Mouse (Mus musculus): ENCODE measurements around the gene Asxl2. TPM values are rescaled to one million over a fixed set of nuclear protein-coding genes. Genes with fewer than 3 reads are reported as not detected.

Asxl2 gene
- polyA plus RNA-seq, 1 experiment from 2014 or later: 13.4 TPM

DNA sequence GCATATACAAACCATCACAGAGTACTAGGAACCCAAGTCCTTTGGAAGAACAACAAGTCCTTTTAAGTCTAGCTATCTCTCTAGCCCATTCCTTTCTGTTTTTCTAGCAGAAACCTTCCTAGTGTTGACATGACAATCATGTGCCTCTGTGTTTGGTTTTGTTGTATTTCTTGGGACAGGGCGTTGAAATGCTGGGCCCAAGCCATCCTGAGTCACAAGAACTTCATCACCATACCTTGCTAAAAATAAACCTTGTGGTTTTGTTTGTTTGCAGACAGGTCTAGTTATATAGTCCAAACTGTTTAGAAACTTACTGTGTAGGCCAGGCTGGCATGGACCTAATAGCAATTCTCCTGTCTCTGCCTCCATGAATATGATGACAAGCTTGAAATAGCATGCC is 3.9 kb upstream of the Asxl2 start:
- ATAC-seq (ENCODE audit: low read depth): no peak
- no peaks in the 10 kb centered on the region for H3K27me3 ChIP-seq (replicated peaks; ENCODE audit: control insufficient read depth, insufficient read depth, low read length)
- no peak overlapping the region for H3K4me3 ChIP-seq (ENCODE audit: low read depth, low read length)
- peaks cover 6% of the 10 kb centered on the region; the same call in 1 of the 2 replicates for H3K4me1 ChIP-seq (ENCODE audit: control insufficient read depth, insufficient read depth, low read length)
- no peaks in the 10 kb centered on the region for H3K9me3 ChIP-seq (ENCODE audit: control insufficient read depth, low read length)
- DNase-seq (ENCODE audit: low spot score): no peak
- no peak overlapping the region for H3K27ac ChIP-seq (replicated peaks; ENCODE audit: low read depth, low read length)
- H3K36me3 ChIP-seq (ENCODE audit: control insufficient read depth, insufficient read depth, low read length): 0 out of 2 replicates have a peak, but pooled peaks cover 9% of the 10 kb centered on the region
- 93% methylated on average over 1 of the region's 1 CpGs for WGBS
- H3K4me2 ChIP-seq (ENCODE audit: low read depth, low read length): no peak overlapping the region
- no peak overlapping the region for H3K9ac ChIP-seq (ENCODE audit: low read depth, low read length)

DNA sequence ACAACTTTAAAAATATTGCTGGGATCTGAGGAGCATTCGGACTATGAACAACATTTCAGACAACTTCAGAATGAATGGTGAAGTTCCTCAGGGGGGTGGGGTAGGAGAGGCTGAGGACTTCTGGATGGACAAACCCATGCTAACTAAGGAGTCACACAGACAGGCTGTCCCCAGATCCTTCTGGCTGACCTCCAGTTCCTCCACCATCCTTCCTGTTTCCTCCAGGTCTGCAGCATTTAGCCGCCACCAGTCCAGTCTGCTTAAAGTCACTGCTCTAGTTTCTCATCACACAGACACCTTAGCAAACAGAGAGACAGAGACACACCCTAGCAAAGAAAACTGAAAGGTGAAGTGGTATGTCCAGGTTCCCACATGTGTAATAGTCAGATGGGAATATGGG is 2.5 kb upstream of the Asxl2 start:
- ATAC-seq (ENCODE audit: low read depth): no peak
- no peak overlapping the region for H3K9ac ChIP-seq (ENCODE audit: low read depth, low read length)
- no peaks in the 10 kb centered on the region for H3K27me3 ChIP-seq (replicated peaks; ENCODE audit: control insufficient read depth, insufficient read depth, low read length)
- no peak overlapping the region for H3K4me3 ChIP-seq (ENCODE audit: low read depth, low read length)
- WGBS: 88% methylated on average over 2 of the region's 2 CpGs
- no peaks in the 10 kb centered on the region for H3K9me3 ChIP-seq (ENCODE audit: control insufficient read depth, low read length)
- 0 out of 2 replicates have a peak, but pooled peaks cover 9% of the 10 kb centered on the region for H3K36me3 ChIP-seq (ENCODE audit: control insufficient read depth, insufficient read depth, low read length)
- H3K27ac ChIP-seq (replicated peaks; ENCODE audit: low read depth, low read length): no peak overlapping the region
- peaks cover 6% of the 10 kb centered on the region; the same call in 1 of the 2 replicates for H3K4me1 ChIP-seq (ENCODE audit: control insufficient read depth, insufficient read depth, low read length)
- H3K4me2 ChIP-seq (ENCODE audit: low read depth, low read length): no peak overlapping the region
- no peak for DNase-seq (ENCODE audit: low spot score)

DNA sequence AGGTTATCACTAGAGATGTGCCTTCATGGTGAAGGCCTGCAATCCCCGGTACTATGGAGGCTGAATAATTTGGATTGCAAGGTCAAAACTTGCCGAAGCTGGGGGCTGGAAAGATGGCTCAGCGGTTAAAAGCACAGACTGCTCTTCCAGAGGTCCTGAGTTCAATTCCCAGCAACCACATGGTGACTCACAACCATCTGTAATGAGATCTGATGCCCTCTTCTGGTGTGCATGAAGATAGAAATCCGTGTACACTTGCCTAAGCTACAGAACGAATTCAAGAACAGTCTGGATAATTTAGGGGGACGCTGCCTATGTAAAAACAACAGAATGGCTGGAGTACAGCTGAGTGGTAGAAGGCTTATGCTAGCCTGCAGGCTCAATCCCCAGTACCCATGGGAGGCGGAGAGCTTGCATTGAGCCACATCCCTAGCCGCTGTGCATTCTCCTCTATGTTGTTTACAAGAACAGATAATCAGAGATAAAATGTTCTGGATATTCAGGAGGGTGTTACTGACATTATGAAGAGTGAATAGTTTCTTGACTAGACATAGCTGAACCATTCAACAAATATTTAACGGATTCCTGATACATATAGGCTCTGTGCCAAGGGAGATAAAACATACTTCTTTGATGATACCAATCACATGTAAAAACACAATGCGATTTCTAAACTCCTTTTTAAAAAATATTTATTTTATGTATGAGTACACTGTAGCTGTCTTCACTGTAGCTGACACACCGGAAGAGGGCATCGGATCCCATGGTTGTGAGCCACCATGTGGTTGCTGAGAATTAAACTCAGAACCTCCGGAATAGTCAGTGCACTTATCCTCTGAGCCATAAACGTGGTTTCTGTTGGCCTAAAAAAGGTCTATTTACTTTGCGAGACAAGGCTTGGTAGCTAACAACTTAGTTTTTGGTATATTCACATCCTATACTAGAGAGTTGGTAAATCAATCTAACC is 999 bp upstream of the Asxl2 start:
- H3K9ac ChIP-seq (ENCODE audit: low read depth, low read length): peak overlapping the region; percentile 69
- peak overlapping the region; percentile 93 for H3K4me3 ChIP-seq (ENCODE audit: low read depth, low read length)
- peaks cover 6% of the 10 kb centered on the region; the same call in 1 of the 2 replicates for H3K4me1 ChIP-seq (ENCODE audit: control insufficient read depth, insufficient read depth, low read length)
- WGBS: 43% methylated on average over 15 of the region's 15 CpGs
- no peaks in the 10 kb centered on the region for H3K9me3 ChIP-seq (ENCODE audit: control insufficient read depth, low read length)
- 0 out of 2 replicates have a peak, but pooled peaks cover 12% of the 10 kb centered on the region for H3K36me3 ChIP-seq (ENCODE audit: control insufficient read depth, insufficient read depth, low read length)
- peak overlapping the region; percentile 63 for H3K4me2 ChIP-seq (ENCODE audit: low read depth, low read length)
- ATAC-seq (ENCODE audit: low read depth) (peak; percentile 38; the same call in 1 of the 2 replicates), DNase-seq (ENCODE audit: low spot score) (peak; percentile 65)
- H3K27me3 ChIP-seq (replicated peaks; ENCODE audit: control insufficient read depth, insufficient read depth, low read length): no peaks in the 10 kb centered on the region
- peak overlapping the region; percentile 97 for H3K27ac ChIP-seq (replicated peaks; ENCODE audit: low read depth, low read length)

DNA sequence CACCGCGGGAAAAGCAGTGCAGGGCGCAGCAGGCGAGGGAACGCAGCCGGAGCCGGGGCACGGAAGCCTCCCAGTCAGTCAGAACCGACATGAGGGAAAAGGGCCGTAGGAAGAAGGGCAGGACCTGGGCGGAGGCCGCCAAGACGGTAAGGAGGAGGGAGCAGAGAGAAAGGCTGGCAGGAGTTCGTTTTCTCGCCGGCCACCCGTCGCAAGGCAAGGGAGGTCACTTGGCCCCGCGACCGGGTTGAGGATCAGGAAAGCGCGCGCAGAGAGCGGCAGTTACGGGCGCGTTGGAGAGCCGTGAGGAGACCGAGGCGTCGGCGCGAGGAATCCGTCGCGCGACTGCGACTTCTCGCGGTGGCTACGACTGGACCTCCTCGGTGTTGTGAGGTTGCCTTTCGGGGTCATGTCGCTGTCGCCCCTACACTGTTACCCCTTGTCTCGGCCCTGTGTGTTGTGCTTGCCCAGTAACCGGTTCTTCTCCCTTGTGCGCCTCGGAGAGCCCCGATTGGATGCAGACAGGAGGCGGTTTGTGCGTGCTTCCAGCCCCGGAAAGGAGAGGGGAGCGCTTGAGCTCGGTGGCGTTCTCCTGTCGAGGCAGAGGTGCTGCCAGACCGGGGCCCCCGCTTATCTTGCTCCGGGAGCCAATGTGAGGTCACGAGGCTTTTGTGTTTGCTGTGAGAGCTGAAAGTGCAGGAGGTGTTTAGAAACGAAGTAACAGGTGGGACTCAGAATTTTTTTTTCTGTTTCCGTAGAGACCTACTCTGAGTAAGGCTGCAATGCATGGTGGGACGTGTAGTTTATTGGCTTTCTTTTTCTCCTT is 621 bp downstream of the Asxl2 start:
- whole genome bisulfite sequencing: under 1% methylated on average over 51 of the region's 65 CpGs
- Histone ChIP-seq H3K36me3 (ENCODE audit: control insufficient read depth, insufficient read depth, low read length) (0 out of 2 replicates have a peak, but pooled peaks cover 7% of the 10 kb centered on the region), H3K4me2 (ENCODE audit: low read depth, low read length) (peak overlapping the region; percentile 63), H3K27me3 (replicated peaks; ENCODE audit: control insufficient read depth, insufficient read depth, low read length) (no peaks in the 10 kb centered on the region), H3K27ac (replicated peaks; ENCODE audit: low read depth, low read length) (peak overlapping the region; percentile 97), H3K9ac (ENCODE audit: low read depth, low read length) (peak overlapping the region; percentile 94), H3K4me3 (ENCODE audit: low read depth, low read length) (peak overlapping the region; percentile 93), H3K9me3 (ENCODE audit: control insufficient read depth, low read length) (no peaks in the 10 kb centered on the region), H3K4me1 (ENCODE audit: control insufficient read depth, insufficient read depth, low read length) (peaks cover 6% of the 10 kb centered on the region; the same call in 1 of the 2 replicates)
- peak; percentile 89 for DNase-seq (ENCODE audit: low spot score)
- ATAC-seq (ENCODE audit: low read depth): peak; percentile 56

DNA sequence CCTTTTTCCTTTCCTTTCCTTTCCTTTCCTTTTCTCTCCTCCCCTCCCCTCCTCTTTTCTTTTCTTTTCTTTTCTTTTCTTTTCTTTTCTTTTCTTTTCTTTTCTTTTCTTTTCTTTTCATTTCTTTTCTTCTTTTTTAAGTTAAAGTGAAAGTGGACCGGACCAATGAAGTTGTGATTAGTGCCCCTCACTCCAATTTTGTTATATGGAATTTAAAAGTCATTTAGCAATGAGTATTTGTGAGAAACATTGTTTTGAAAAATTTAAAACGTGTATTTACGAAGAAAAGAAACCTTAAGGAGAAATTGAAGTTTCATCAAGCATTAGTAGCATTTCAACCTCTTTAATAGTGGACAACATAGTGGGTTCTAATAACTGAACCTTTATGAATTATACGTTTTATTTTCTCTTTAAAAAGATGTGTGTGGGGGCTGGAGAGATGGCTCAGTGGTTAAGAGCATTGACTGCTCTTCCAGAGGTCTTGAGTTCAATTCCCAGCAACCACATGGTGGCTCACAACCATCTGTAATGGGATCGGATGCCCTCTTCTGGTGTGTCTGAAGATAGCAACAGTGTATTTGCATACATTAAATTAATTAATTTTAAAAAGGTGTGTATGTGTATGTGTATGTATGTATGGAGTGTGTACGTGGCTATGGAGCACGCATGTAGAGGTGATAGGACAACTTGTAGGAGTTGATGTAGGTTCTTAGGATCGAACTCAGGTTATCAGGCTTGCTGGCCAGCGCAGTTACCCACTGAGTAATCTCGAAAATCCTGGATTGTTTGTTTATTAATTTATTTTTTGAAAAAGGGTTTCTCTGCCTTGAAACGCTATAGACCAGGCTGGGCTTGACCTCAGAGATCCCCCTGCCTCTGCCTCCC is 1.5 kb downstream of the Asxl2 start:
- H3K27ac ChIP-seq (replicated peaks; ENCODE audit: low read depth, low read length): peak overlapping the region; percentile 97; the same call in 1 of the 2 replicates
- peak overlapping the region; percentile 93 for H3K4me3 ChIP-seq (ENCODE audit: low read depth, low read length)
- H3K27me3 ChIP-seq (replicated peaks; ENCODE audit: control insufficient read depth, insufficient read depth, low read length): no peaks in the 10 kb centered on the region
- H3K4me1 ChIP-seq (ENCODE audit: control insufficient read depth, insufficient read depth, low read length): peaks cover 6% of the 10 kb centered on the region; the same call in 1 of the 2 replicates
- H3K36me3 ChIP-seq (ENCODE audit: control insufficient read depth, insufficient read depth, low read length): 0 out of 2 replicates have a peak, but pooled peaks cover 7% of the 10 kb centered on the region
- no peak for DNase-seq (ENCODE audit: low spot score)
- H3K9ac ChIP-seq (ENCODE audit: low read depth, low read length): peak overlapping the region; percentile 94
- no peaks in the 10 kb centered on the region for H3K9me3 ChIP-seq (ENCODE audit: control insufficient read depth, low read length)
- H3K4me2 ChIP-seq (ENCODE audit: low read depth, low read length): peak overlapping the region; percentile 63
- WGBS: 66% methylated on average over 11 of the region's 11 CpGs
- no peak for ATAC-seq (ENCODE audit: low read depth)

DNA sequence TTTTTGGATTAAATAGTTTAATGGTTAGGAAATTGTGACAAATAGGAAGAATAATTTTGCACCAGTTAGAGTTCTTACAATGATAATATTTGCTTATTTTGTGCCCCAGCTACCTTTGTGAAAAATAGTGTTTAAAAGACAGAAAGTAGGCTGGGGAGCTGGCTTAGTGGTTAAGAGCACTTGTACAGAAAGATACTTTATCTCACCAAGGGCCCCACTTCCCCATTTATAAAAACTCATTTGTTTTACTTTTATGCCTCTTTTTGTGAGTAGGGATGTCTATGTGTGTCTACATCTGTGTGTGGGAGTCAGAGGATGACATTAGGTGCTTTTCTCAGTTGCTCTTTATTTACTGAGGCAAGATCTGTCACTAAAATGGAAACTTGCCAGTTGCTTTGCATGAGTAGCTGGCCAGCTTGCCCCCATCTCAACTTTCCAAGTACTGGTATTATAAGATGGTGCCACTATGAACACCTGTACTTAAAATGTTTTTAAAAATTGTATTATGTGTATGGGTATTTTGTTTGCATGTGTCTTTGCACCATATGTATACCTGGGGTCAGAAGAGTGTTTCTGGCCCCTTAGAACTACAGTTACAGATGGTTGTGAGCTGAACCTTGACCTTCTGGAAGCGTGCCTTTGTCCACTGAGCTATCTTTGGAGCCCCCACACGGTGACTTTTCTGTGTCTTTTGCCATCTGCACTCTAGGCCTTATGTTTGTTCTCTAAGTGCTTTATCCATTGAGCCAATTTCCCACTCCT is 3.2 kb downstream of the Asxl2 start:
- no peaks in the 10 kb centered on the region for H3K9me3 ChIP-seq (ENCODE audit: control insufficient read depth, low read length)
- no peak overlapping the region for H3K4me2 ChIP-seq (ENCODE audit: low read depth, low read length)
- H3K27ac ChIP-seq (replicated peaks; ENCODE audit: low read depth, low read length): no peak overlapping the region
- WGBS: 80% methylated on average over 2 of the region's 2 CpGs
- H3K4me3 ChIP-seq (ENCODE audit: low read depth, low read length): no peak overlapping the region
- peaks cover 14% of the 10 kb centered on the region; the same call in 1 of the 2 replicates for H3K36me3 ChIP-seq (ENCODE audit: control insufficient read depth, insufficient read depth, low read length)
- no peaks in the 10 kb centered on the region for H3K27me3 ChIP-seq (replicated peaks; ENCODE audit: control insufficient read depth, insufficient read depth, low read length)
- H3K9ac ChIP-seq (ENCODE audit: low read depth, low read length): no peak overlapping the region
- DNase-seq (ENCODE audit: low spot score): no peak
- no peak for ATAC-seq (ENCODE audit: low read depth)
- H3K4me1 ChIP-seq (ENCODE audit: control insufficient read depth, insufficient read depth, low read length): peaks cover 6% of the 10 kb centered on the region; the same call in 1 of the 2 replicates

DNA sequence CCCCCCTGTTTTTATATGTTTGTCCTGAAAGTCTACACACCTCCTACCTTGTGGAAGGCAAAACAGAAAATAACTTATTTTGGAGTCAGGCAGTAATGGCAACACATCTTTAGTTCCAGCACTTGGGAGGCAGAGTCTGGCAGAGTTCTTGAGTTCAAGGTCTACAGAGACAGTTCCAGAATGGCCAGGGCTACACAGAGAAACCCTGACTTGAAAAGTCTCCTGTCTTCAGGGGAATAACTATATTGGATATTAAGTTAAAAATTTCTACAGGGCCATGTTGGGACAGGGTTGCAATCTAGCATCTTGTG is 3.7 kb downstream of the Asxl2 start:
- Histone ChIP-seq H3K9ac (ENCODE audit: low read depth, low read length) (no peak overlapping the region), H3K4me1 (ENCODE audit: control insufficient read depth, insufficient read depth, low read length) (peaks cover 4% of the 10 kb centered on the region; the same call in 1 of the 2 replicates), H3K4me3 (ENCODE audit: low read depth, low read length) (no peak overlapping the region), H3K27me3 (replicated peaks; ENCODE audit: control insufficient read depth, insufficient read depth, low read length) (no peaks in the 10 kb centered on the region), H3K27ac (replicated peaks; ENCODE audit: low read depth, low read length) (no peak overlapping the region), H3K4me2 (ENCODE audit: low read depth, low read length) (no peak overlapping the region), H3K9me3 (ENCODE audit: control insufficient read depth, low read length) (no peaks in the 10 kb centered on the region), H3K36me3 (ENCODE audit: control insufficient read depth, insufficient read depth, low read length) (peaks cover 14% of the 10 kb centered on the region; the same call in 1 of the 2 replicates)
- ATAC-seq (ENCODE audit: low read depth): no peak
- no peak for DNase-seq (ENCODE audit: low spot score)

Measured in embryonic facial prominence, embryonic 14.5 days (tissue).